Comparison of ENCODE assay signal across 11 mouse cellular contexts in the genomic region with DNA sequence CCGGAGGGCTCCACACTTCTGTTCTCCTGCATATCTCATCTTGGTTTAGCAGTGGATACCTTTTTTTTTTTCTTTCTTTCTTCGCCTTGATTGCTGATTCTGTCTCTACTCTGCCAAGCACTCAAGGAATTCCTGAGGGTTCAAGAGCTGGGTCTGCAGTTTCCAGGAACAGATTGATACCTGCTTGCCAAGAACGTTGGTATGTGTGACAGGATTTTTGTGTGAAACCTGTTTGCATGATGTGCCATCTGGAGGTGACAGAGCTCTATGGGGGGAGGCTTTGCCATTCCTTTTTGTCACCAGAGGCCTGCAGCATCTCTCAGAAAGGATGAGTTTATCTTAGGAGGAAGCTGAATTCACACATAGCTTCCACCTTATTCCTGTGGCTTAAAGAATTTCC.
DNase-seq lines count a peak whose midpoint lies in the region; TF ChIP-seq lines count a peak whose summit lies in the region.
"Had no signal": no experiment of that assay in that cellular context is flagged by ENCODE, and none has a peak within 500 bp of the region (broad histone marks: within the 10 kb centered on the region; RNA-seq: fewer than 3 reads in every experiment).

No protein-coding gene starts in this region.

- no peak overlapping the region for H3K4me3 ChIP-seq in layer of hippocampus, adult 2 months
- H3K4me3 ChIP-seq: embryonic facial prominence, embryonic 10.5 days; liver, embryonic 15.5 days had no signal

- TF ChIP-seq CTCF in layer of hippocampus, adult 2 months (conservative IDR thresholded peaks at IDR 0.05): no peak

- DNase-seq in layer of hippocampus, adult 11-12 months (ENCODE audit: low spot score): peak; percentile 8
- DNase-seq in layer of hippocampus, postnatal 25 days (ENCODE audit: extremely low spot score in 1 of 2, low spot score in 1 of 2): no peak
- peak; percentile 3 to 5 for DNase-seq in right cerebral cortex, adult 2 months (ENCODE audit: low spot score in 2 of 2)
- no peak for DNase-seq in right cerebral cortex, postnatal 4 days
- peak; percentile 5 to 18 for DNase-seq in layer of hippocampus, adult 2 months (ENCODE audit: low spot score in 2 of 2)
- DNase-seq in adrenal gland, postnatal 10 days: no peak
- no peak for DNase-seq in neural tube, embryonic 10.5 days (ENCODE audit: extremely low spot score, low spot score)
- DNase-seq in ovary, postnatal 10 days (ENCODE audit: low spot score): no peak

- no peak overlapping the region for H3K27ac ChIP-seq in layer of hippocampus, adult 2 months
- H3K27ac ChIP-seq: embryonic facial prominence, embryonic 10.5 days; kidney, postnatal 0 days; liver, embryonic 15.5 days had no signal

Comparison
In these comparisons a context has a peak if more than half of its experiments do, and no peak if none do; other contexts are left out.
1. DNase-seq: peak in layer of hippocampus, adult 11-12 months (single experiment), right cerebral cortex, adult 2 months (2 of 2) and layer of hippocampus, adult 2 months (2 of 2); none in layer of hippocampus, postnatal 25 days (0 of 2), right cerebral cortex, postnatal 4 days (single experiment), adrenal gland, postnatal 10 days (single experiment), neural tube, embryonic 10.5 days (single experiment) and ovary, postnatal 10 days (single experiment).